Mouse (Mus musculus): Measurements from ENCODE around the gene Shld2.

Gene Shld2

DNA sequence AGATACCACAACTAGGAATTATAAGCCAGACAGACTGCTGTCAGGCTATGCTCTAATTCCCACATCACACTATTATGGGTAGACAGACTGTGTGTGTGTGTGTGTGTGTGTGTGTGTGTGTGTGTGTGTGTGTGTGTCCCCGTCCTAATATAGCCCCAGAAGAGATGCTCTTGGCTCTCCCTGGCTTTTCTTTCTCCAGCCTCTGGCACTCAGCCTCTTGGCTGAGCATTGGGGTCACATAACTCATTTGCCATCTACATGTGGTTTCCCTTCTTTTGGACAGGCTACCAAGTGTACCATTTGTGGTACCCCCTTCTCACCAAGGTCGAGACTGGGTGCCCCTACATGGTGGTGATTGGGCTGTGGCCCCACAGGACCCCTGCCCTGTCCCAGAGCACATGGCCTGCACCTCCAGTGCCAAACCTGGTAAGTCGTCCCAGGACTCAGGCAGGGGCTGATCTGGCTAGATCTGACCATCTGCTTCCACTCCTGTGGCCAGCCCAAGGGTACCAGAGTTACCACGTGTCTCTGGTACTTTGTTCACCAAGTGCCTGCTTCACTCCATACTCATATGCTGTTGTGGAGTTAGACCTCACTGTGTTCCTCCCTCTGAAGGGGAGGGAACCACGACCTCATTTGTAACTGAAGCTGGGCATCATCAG is 88.7 kb downstream of the Shld2 start:
- no peak for DNase-seq (ENCODE audit: low spot score in 2 of 2)

DNA sequence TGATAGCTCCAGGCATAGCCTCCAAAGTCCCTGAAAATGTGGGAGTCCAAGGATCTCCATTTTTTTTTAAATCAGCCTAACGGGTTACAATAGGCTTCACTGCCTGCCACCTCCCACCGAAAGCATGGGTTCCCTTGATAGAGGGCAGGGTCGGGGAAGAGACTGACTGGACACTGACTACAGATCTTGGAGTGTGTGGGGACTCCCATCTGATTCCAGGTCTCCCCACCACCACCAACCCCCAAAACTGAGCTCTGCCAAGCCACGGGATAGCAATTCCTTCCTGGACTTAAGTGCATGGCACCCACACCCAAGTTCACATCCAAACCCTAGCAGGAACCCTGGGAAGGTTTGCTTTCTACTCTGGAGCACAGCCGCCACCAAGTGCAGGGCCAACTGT is 89.9 kb downstream of the Shld2 start:
- no peak for DNase-seq (ENCODE audit: low spot score in 2 of 2)

DNA sequence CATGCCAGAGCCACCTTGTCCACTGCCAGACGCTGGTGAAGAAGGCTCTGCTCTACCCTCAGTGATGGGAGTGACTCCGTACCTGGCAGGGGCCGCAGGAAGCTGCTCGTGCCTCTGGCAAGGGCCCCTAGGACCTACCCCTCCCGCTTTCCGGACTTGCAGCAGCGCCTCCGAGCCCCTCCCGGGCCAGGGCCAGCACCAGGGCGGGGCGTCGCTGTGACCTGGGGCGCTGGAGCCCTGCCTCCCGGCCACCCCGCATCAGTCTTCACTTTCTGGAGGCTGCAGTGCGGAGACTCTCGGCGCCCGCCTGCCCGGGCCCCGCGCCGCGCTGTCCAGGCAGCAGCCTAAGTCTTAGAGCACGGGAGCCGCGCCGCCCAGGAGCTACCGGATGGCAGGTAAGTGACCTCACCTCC is 90.5 kb downstream of the Shld2 start:
- DNase-seq (ENCODE audit: low spot score in 2 of 2), result peak in 1 of 2 experiments; percentile 60

DNA sequence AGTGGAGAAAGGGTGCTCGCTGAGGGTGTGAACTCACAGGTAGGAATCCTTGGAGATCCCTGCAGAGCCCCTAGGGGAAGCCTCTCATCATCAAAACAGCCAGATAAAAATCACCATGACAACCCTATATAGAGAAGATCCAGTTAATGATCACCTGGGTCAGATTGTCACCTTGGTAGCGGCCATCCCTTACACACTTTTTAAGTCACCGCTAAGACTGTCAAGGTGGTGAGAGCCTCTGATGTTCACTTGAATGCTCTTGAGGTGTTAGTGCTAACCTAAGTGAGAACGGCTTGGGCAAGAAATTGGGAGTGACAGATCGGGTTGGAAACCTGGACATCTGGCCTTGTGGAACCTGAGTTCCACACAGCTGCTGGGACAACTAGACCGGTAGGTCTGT is 91.0 kb downstream of the Shld2 start, which contains the start of gene Syt15:
Gene Syt15 (plus strand): TSS at position 301 of the 400 bp plus-strand sequence.
- no peak for DNase-seq (ENCODE audit: low spot score in 2 of 2)

DNA sequence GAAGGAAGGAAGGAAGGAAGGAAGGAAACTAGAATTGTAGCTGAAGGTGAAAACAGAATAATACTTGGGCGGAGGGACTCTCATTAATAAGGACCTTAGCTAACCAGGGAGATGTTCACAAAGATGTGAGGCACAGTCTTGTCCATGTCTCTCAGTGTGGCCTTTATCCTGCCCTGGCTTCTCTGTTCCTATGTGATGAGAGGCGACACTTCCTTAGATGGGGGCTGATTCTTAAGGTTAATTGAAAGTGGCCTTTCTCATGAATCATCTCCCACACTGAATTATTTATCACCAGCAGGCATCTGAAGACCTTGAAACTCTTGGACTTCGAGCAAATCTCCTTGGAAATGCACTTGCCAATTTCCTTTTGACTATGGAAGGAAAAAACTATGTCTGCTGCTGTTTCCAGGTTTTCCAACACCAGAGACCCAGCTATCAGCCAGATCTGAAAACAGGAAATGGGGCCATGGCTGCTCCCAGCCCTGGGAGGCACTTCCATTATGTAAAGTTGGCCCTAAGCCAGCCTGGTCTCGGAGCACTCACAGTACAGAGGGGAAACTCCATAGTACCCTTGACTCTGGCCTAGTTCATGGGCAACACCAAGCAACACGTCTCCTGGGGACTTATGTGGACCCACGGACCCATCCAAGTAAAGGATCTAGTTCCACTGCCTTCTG is 94.7 kb downstream of the Shld2 start:
- no peak for DNase-seq (ENCODE audit: low spot score in 2 of 2)

DNA sequence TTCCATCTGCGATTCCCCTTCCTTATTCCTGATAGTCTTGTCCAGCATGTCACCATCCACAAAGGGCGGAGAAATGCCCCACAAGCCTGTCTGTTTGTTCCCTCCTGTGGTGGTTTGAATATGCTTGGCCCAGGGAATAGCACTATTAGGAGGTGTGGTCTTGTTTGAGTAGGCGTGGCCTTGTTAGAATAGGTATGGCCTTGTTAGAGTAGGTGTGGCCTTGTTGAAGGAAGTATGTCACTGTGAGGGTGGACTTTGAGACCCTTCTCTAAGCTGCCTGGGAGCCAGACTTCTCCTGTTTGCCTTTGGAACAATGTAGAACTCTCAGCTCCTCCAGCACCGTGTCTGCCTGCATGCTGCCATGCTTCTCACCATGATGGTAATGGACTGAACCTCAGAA is 100.4 kb downstream of the Shld2 start:
- DNase-seq (ENCODE audit: low spot score in 2 of 2), result no peak

DNA sequence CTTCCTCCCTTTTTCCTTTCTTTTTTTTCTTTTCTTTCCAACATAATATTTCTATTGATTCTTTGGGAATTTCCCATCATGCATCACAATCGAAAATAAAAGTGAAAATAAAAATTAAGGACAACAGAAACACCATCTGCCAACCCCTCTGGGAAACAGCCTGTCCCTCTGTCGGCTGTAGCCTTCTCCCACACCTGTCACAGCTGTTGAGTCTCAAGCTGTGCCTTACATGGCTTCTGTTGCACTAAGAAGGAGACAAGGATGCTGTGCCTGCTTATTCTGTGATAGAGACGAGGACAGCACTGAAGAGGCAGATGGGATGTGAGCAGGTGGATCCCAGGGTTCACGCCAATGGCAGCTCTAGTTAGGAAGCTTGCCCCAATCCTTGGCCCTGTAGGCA is 101.2 kb downstream of the Shld2 start:
- no peak for DNase-seq (ENCODE audit: low spot score in 2 of 2)

DNA sequence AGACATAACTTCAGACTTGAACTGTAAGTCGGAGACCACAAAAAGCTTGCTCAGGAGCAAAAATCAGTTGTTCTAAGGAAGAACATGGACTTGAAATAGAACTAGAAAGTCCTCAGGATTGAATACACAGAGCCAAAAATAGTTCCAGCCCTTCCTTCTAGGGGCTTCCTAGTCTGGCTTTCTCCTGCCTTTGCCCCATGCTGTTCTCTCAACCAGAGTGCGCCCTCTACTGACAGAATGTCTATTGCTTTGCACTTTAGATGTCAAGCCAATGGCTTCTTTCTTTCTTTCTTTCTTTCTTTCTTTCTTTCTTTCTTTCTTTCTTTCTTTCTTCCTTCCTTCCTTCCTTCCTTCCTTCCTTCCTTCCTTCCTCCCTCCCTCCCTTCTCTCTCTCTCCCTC is 101.6 kb downstream of the Shld2 start:
- DNase-seq (ENCODE audit: low spot score in 2 of 2), result no peak

DNA sequence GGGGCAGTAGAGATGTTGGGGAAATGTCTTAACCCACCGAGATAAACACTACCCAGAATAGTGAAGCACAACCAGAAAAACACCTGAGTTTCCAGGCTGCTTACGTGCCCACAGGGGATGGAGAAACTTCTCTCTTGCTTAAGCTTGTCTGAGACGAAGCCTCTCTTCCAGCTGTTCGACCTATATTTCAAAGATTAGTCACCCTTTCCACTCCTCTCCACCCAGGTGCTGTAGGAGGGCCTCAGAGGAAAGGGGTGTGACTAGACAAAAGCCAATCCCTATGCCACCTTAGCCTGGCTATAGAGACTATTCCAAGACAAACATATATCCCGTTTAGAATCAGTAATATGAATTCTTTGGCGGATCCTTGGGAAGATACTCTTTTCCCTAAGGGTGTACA is 102.3 kb downstream of the Shld2 start:
- no peak for DNase-seq (ENCODE audit: low spot score in 2 of 2)

DNA sequence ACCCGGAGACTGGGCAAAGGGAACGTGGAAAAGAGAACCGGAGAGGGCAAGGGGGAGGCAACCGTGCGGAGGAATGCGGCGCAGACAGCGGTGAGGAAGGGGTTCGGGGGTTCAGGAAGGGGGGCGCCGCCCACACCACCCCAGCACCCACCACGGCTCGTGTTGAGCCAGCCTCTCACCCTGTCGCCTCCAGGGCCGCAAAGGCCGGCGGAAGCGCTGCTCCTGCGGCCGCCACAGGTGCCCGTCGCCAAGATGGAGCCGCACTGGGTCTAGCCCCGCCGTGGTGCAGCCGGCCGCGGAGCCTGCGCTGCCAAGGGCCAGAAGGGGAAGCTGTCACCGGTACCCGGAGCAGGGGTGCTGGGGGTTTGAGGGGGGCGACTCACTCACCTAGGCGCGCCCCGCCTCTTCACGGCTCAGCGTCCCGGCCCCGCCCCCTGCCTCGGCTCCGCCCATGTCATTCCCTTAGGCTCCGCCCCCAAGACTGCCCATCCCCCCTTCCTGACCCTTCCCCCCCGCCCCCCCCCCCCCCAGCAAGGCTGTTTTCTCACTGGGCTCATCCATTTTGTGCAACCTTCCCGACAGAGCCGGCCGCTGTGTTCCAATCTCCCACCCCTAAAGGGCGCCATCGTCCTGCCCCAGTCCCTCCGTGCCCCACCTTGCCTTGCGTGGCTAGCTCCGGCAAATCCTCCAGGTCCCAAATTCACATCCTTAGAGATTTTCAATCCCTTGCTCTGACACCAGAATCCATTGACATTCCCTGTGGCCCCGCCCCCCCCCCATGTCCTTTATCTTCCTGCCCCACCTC is 108.9 kb downstream of the Shld2 start, which contains the start of gene Gprin2:
Gene Gprin2 (minus strand): TSS at position 423 of the 805 bp plus-strand sequence.
- DNase-seq (ENCODE audit: low spot score in 2 of 2), result peak in 1 of 2 experiments; percentile 67

DNA sequence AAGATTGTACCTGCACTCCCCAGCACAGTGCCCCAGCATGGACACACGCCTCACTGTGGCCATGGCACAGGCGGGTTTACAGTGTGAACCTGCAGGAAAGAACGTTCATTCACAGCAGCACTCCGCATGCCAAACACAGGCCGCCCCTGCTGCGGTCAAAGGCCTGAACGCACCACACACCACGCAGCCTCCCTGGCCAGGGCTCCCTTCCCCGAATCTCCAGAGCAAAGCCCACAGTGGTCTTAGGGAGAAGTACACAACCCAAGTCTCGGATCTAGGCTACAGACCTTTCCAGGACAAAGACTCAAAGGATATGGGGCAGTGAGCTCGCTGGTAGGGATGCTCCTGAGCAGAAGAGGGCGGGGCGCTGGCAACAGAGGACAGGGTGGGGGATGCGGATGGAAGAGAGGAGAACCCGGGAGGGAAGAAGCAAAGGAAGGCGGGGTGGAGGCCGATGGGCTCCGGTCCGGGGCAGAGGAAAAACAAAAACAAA is 109.5 kb downstream of the Shld2 start:
- DNase-seq (ENCODE audit: low spot score in 2 of 2), result no peak

DNA sequence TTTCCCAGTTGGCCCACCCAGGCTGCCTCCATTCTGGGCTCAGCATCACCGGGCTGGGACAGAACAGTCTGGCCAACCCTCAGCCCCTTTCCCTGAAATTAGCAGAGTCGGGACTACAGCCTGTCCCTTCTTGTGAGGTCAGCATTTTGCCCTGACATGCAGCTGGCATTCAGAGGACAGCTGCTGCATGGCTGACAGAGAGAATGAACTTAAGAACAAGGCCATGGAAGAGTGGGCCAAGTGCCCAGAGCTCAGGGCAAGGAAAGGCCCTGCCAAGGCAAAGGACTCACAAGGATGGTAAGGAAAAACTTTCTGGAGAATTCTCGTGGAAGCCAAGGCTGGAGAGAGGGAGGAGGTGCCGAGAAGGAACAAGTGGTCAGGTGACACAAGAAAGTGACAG is 113.6 kb downstream of the Shld2 start:
- no peak for DNase-seq (ENCODE audit: low spot score in 2 of 2)

DNA sequence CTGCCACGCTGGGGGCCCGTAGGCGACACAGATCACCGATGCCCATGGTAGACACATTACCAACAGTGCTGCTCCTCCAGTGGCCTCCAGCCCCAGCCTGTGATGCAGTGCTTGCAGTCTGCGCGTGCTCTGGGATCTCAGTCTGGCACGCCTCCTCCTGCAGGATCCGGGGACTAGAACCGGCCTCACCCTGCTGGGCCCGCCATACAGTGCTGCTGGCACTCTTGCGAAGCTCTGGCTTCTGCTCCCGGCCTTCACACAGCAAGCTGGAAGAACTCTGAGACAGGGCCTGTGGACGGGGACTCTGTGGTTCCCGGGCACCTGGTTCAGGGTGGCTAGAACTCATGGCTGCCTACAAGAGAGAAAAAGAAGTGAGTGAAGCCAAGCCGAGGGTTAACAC is 114.8 kb downstream of the Shld2 start:
- DNase-seq (ENCODE audit: low spot score in 2 of 2), result no peak

DNA sequence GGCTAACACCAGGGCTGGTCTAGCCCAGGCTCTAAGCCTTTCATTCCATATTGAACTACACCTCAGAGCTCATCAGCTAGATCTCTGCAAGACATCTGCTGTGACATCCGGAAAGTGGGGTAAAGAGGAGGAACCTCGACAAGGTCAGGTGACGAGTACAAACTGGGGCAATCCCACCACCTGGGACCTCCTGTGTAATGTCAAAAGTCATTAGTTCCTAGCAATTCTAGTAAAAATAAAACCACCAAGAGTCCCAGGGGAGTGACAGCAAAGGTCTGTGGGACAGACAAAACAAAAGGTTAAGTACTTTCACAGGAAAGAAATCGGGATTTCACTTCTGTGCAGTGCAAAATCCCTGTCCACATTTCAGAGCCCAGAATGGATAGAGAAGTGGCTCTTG is 116.4 kb downstream of the Shld2 start:
- DNase-seq (ENCODE audit: low spot score in 2 of 2), result no peak

DNA sequence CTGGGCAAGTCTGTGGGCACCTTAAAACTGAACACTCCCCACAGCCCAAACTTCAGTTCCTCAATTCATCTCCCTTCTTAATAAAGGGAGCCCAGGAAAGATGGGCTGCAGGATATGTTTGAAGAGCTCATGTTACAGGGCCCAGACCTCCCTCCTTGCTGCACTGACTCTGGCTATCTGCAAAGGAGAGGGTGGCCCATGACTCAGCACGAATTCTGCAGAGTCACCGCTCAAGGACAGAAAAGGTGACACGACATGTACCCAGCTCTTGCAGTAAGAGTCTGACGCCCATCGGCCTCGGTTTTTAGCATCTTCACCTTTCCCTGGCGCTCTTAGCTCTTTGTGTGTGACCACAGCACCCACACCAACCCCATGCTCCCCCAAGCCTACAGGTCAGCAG is 119.9 kb downstream of the Shld2 start:
- no peak for DNase-seq (ENCODE audit: low spot score in 2 of 2)

DNA sequence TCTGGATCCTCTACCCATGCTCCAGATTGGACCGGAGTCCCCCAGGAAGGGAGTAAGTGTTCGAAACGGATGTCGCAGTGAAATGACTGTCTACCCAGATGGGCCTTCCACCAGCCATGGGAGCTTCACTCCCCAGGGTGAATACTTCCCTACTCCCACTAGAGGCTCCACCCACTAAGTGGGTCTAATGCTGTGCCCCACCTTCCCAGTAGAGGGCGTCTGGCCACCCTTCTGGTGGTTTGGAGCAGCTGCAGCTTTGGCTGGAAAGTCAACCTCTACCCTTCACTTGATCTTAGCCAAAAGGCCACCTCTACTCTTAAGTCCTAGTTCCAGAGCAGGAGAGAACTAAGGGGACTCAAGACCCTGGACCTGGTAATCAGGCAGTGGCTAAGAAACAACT is 121.7 kb downstream of the Shld2 start:
- DNase-seq (ENCODE audit: low spot score in 2 of 2), result peak; percentile 49 to 69
